Mouse (Mus musculus) limb, embryonic 13.5 days (tissue): Measurements from ENCODE around the gene Pnpla3. TPM values are rescaled to one million over a fixed set of nuclear protein-coding genes. Genes with fewer than 3 reads are reported as not detected.

Experiments used
- ATAC-seq: fragments of 200-750 bp; cut with Nextera tagmentation; 2 replicates; pipeline ENCODE4 v1.8.0; 2017; ENCODE audit warnings: low read depth, moderate number of reproducible peaks, moderate TSS enrichment; ENCODE audit not compliant: low FRiP score
- H3K27ac ChIP-seq: fragments of 300-500 bp; sonication (generic); 2 replicates; pipeline ENCODE4 v1.5.1; 2015; ENCODE audit warnings: inconsistent platforms, mild to moderate bottlenecking, moderate library complexity
- H3K27me3 ChIP-seq: fragments of 300-500 bp; sonication (generic); 2 replicates; pipeline ENCODE4 v1.6.1; 2015; ENCODE audit warnings: mild to moderate bottlenecking, inconsistent platforms
- H3K36me3 ChIP-seq: fragments of 300-500 bp; sonication (generic); 2 replicates; pipeline ENCODE4 v1.6.1; 2015; ENCODE audit warnings: inconsistent platforms, mild to moderate bottlenecking, moderate library complexity
- H3K4me1 ChIP-seq: fragments of 300-500 bp; sonication (generic); 2 replicates; pipeline ENCODE4 v1.6.1; 2015; ENCODE audit warnings: inconsistent platforms
- H3K4me2 ChIP-seq: fragments of 300-500 bp; sonication (generic); replicated peaks from 2 replicates; pipeline ENCODE4 v1.6.1; 2015; ENCODE audit warnings: inconsistent platforms, mild to moderate bottlenecking, moderate library complexity
- H3K4me3 ChIP-seq: fragments of 300-500 bp; sonication (generic); 2 replicates; pipeline ENCODE4 v1.5.1; 2015; ENCODE audit warnings: moderate library complexity, mild to moderate bottlenecking, inconsistent platforms
- H3K9ac ChIP-seq: fragments of 300-500 bp; sonication (generic); 2 replicates; pipeline ENCODE4 v1.6.1; 2015; ENCODE audit warnings: mild to moderate bottlenecking, inconsistent platforms
- H3K9me3 ChIP-seq: fragments of 300-500 bp; sonication (generic); 2 replicates; pipeline ENCODE4 v1.6.1; 2016; ENCODE audit warnings: inconsistent platforms
- WGBS: fragments of 180-500 bp; shearing (Covaris S2); methylation state at CpG from one replicate; pipeline ENCODE4 v1.1.7; 2015; 5-methylcytosine and 5-hydroxymethylcytosine counted together
- polyA plus RNA-seq: library from polyadenylated mRNA; unstranded; fragments of >200 nt; fragmentation: Nextera tagmentation; extraction: Ambion mirVana; gene quantifications from 2 replicates; pipeline ENCODE4 v1.2.1, GENCODE M21; 2015

Pnpla3 gene
- polyA plus RNA-seq, 1 experiment from 2014 or later = 0.59 TPM

DNA sequence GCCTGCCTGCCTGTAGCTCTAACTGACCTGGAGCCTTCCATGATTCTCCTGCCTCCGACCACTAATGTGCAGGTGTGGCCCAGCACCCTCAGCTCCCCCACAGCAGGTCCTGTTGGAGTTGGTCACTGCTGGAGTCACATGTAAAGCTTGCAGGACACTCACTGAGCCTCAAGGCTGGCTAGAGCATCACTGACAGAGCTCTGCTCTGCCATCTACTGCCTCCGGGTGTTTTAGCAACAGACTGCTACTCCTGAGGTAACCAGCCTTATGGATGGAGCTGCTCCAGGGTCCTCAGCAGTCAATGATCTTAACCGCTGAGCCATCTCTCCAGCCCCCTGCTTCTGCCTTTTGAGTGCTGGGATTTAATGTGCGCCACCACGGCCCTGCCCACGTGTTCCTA lies 55.8 kb downstream of the Pnpla3 start:
- no peaks in the 10 kb centered on the region for H3K36me3 ChIP-seq
- WGBS = 29% methylated on average over 6 of the region's 6 CpGs
- no peaks in the 10 kb centered on the region for H3K9me3 ChIP-seq
- H3K4me3 ChIP-seq = no peak overlapping the region
- H3K9ac ChIP-seq = no peak overlapping the region
- H3K4me1 ChIP-seq = peaks cover 25% of the 10 kb centered on the region
- no peak overlapping the region for H3K27ac ChIP-seq
- no peaks in the 10 kb centered on the region for H3K27me3 ChIP-seq
- H3K4me2 ChIP-seq = no peak overlapping the region
- no peak for ATAC-seq

GRCm38 (mm10) chr15:84224779-84225178 lies 57.1 kb downstream of the Pnpla3 start:
- Histone ChIP-seq H3K36me3 (no peaks in the 10 kb centered on the region), H3K9me3 (no peaks in the 10 kb centered on the region), H3K4me2 (0 out of 2 replicates have a peak overlapping the region, but pooled peaks have one; percentile 19), H3K27ac (no peak overlapping the region), H3K4me3 (no peak overlapping the region), H3K9ac (no peak overlapping the region), H3K4me1 (peaks cover 11% of the 10 kb centered on the region), H3K27me3 (peaks cover 1% of the 10 kb centered on the region; the same call in 1 of the 2 replicates)
- 35% methylated on average over 10 of the region's 10 CpGs for WGBS
- ATAC-seq = no peak

GRCm38 (mm10) chr15:84226918-84227317 lies 59.3 kb downstream of the Pnpla3 start:
- ATAC-seq = no peak
- Histone ChIP-seq H3K4me2 (no peak overlapping the region), H3K4me1 (peaks cover 24% of the 10 kb centered on the region), H3K27me3 (peaks cover 7% of the 10 kb centered on the region; the same call in 1 of the 2 replicates), H3K36me3 (no peaks in the 10 kb centered on the region), H3K9ac (no peak overlapping the region), H3K27ac (no peak overlapping the region), H3K9me3 (no peaks in the 10 kb centered on the region), H3K4me3 (no peak overlapping the region)
- 75% methylated on average over 15 of the region's 15 CpGs for WGBS

DNA sequence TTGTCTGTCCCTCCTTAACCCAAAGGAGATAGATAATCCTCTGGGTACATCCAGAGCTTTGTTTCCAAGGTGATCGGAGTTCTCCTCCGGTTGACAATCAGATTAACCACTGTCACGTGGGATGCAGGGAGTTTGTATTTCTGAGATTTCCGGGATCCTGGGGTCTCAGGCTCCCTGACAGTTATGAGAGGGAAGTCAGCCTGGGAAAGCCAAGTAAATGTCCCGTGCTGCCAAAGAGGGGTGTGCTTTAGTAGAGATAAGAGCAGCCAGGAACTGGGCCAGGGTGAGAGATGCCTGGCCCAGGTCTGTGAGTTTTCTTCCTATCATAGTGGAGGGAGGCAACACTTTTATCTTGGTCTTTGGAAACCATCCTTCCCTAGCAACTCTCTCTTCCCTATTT lies 63.0 kb downstream of the Pnpla3 start:
- Histone ChIP-seq H3K27me3 (peaks cover 11% of the 10 kb centered on the region; the same call in 1 of the 2 replicates), H3K4me2 (peak overlapping the region; percentile 97), H3K4me1 (peaks cover 19% of the 10 kb centered on the region), H3K9ac (peak overlapping the region; percentile 68; the same call in 1 of the 2 replicates), H3K27ac (no peak overlapping the region), H3K9me3 (no peaks in the 10 kb centered on the region), H3K4me3 (peak overlapping the region; percentile 58; the same call in 1 of the 2 replicates), H3K36me3 (no peaks in the 10 kb centered on the region)
- no peak for ATAC-seq
- 27% methylated on average over 5 of the region's 5 CpGs for WGBS

GRCm38 (mm10) chr15:84231113-84231712 lies 63.6 kb downstream of the Pnpla3 start:
- Histone ChIP-seq H3K27ac (0 out of 2 replicates have a peak overlapping the region, but pooled peaks have one; percentile 6), H3K4me3 (peak overlapping the region; percentile 58), H3K36me3 (no peaks in the 10 kb centered on the region), H3K4me2 (peak overlapping the region; percentile 97), H3K9ac (peak overlapping the region; percentile 68), H3K4me1 (peaks cover 19% of the 10 kb centered on the region), H3K27me3 (peaks cover 11% of the 10 kb centered on the region; the same call in 1 of the 2 replicates), H3K9me3 (no peaks in the 10 kb centered on the region)
- WGBS = 4% methylated on average over 16 of the region's 16 CpGs
- ATAC-seq = no peak; the same call in 1 of the 2 replicates

DNA sequence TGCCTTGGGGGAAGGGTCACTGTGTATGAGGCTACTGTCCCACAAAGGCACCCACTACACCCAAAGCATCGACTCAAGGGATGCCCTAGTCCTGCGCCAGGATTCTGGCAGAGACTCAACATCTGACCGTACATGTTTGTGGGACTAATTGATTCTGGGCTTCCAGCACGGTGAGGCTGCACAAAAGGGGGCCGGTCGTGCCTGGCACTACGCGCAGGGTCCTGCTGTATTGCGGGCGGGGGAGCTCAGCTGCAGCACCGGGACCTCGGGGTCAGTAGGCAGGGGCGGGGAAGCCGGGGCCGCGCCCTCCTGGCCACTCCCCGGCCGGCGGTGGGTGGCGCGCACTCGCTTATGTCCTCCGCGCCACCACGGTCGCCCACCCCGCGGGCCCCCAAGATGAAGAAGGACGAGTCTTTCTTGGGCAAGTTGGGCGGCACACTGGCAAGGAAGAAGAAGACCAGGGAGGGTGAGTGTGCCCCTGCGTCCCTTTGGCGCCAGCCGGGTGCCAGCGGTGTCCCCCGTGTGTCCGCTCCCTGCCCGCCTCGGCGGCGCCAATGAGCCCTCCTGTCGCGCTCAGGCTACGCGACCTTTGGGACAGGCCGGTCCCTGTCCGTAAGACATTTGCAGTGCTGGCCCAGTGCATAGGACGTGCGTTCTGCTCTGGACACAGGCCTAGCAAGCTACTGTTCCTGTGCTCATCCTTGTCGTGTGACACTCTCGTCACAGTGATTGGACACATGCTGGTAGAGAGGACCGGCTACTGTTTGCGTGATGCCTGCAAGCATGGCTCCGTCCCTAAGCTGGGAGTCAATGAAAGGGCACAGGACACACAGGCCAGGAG lies 64.3 kb downstream of the Pnpla3 start, which contains the start of gene Parvb:
TSS of gene Parvb (plus strand) at position 323 of the 841 bp plus-strand sequence.
- 0 out of 2 replicates have a peak within 1 kb of the TSS, but pooled peaks have one; percentile 6 for H3K27ac ChIP-seq
- H3K4me2 ChIP-seq = peak within 1 kb of the TSS; percentile 97
- H3K4me1 ChIP-seq = peaks cover 19% of the 10 kb centered on the region
- no peaks in the 10 kb centered on the region for H3K36me3 ChIP-seq
- no peaks in the 10 kb centered on the region for H3K9me3 ChIP-seq
- peak within 1 kb of the TSS; percentile 68 for H3K9ac ChIP-seq
- ATAC-seq = peak; percentile 52; the same call in 1 of the 2 replicates
- under 1% methylated on average over 53 of the region's 53 CpGs for WGBS
- peaks cover 11% of the 10 kb centered on the region; the same call in 1 of the 2 replicates for H3K27me3 ChIP-seq
- peak within 1 kb of the TSS; percentile 58 for H3K4me3 ChIP-seq

- H3K27me3 ChIP-seq = peaks cover 11% of the 10 kb centered on the region; the same call in 1 of the 2 replicates
- H3K9me3 ChIP-seq = no peaks in the 10 kb centered on the region
- H3K27ac ChIP-seq = no peak overlapping the region
- no peak for ATAC-seq
- H3K36me3 ChIP-seq = no peaks in the 10 kb centered on the region
- H3K9ac ChIP-seq = no peak overlapping the region
- 18% methylated on average over 8 of the region's 8 CpGs for WGBS
- H3K4me2 ChIP-seq = peak overlapping the region; percentile 97
- peak overlapping the region; percentile 58 for H3K4me3 ChIP-seq
- peaks cover 19% of the 10 kb centered on the region for H3K4me1 ChIP-seq
These were observed 65.0 kb downstream of the Pnpla3 start for GRCm38 (mm10) chr15:84232609-84233008.

DNA sequence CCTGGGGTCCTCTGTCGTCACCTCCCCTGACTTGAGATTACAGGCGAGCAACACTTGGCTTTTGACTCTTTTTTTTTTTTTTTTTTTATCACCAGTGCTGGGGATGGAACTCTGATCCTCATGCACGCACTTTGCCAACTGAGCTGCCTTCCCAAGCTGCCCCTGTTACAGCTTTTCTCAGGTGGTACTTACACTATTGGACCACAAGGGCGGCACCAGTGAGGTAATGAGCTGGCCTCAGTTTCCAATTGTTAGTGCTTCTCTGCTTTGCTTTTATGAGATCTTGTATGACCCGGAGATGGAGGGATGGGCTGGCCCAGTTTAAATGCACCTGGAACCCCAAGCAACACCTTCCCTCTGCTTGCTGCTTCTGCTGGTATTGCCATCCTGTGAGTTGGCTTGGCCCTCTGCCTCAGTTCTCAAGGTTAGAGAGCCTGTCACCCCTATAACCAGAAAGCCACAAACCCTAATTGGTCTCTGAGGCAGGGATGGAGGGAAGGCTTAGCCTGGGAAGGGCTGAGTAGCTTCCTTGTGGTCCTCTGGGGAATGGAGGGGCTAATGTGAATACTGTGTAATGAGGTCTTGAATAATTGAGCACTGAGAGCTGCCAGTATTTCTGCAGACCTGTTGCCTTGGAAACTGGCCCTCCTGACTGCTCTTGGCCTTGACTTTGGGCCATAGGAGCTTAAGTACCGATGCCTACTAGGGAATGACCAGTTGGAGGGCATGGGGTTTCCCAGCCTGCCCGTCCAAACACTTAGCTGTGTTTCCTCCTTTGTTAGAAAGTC lies 67.4 kb downstream of the Pnpla3 start:
- Histone ChIP-seq H3K9me3 (no peaks in the 10 kb centered on the region), H3K36me3 (no peaks in the 10 kb centered on the region), H3K9ac (no peak overlapping the region), H3K4me1 (peaks cover 41% of the 10 kb centered on the region), H3K27me3 (peaks cover 28% of the 10 kb centered on the region), H3K27ac (no peak overlapping the region), H3K4me3 (no peak overlapping the region), H3K4me2 (no peak overlapping the region)
- ATAC-seq = no peak
- WGBS = 83% methylated on average over 7 of the region's 7 CpGs

- H3K36me3 ChIP-seq = no peaks in the 10 kb centered on the region
- H3K9me3 ChIP-seq = no peaks in the 10 kb centered on the region
- H3K27ac ChIP-seq = no peak overlapping the region
- 91% methylated on average over 7 of the region's 7 CpGs for WGBS
- H3K4me3 ChIP-seq = no peak overlapping the region
- H3K27me3 ChIP-seq = peaks cover 27% of the 10 kb centered on the region
- ATAC-seq = no peak
- no peak overlapping the region for H3K4me2 ChIP-seq
- H3K9ac ChIP-seq = no peak overlapping the region
- H3K4me1 ChIP-seq = peaks cover 40% of the 10 kb centered on the region
These were observed 68.0 kb downstream of the Pnpla3 start for GRCm38 (mm10) chr15:84235646-84236045.
